Mouse (Mus musculus) hindbrain, embryonic 13.5 days (tissue): ENCODE measurements around the gene Wdr6. TPM values are rescaled to one million over a fixed set of nuclear protein-coding genes. Genes with fewer than 3 reads are reported as not detected.

Experiments
- ATAC-seq: fragments of 200-750 bp; cut with Nextera tagmentation; 2 replicates; pipeline ENCODE4 v1.8.0; 2017; ENCODE audit warnings: moderate TSS enrichment; ENCODE audit not compliant: low FRiP score
- H3K27ac ChIP-seq: fragments of 300-500 bp; sonication (generic); 2 replicates; pipeline ENCODE4 v1.5.1; 2015; ENCODE audit warnings: inconsistent platforms, mild to moderate bottlenecking, moderate library complexity
- H3K27me3 ChIP-seq: fragments of 300-500 bp; sonication (generic); 2 replicates; pipeline ENCODE4 v1.6.1; 2015; ENCODE audit warnings: mild to moderate bottlenecking, inconsistent platforms
- H3K36me3 ChIP-seq: fragments of 300-500 bp; sonication (generic); 2 replicates; pipeline ENCODE4 v1.6.1; 2015; ENCODE audit warnings: mild to moderate bottlenecking, inconsistent platforms
- H3K4me1 ChIP-seq: fragments of 300-500 bp; sonication (generic); replicated peaks from 2 replicates; pipeline ENCODE4 v1.6.1; 2015; ENCODE audit warnings: inconsistent platforms
- H3K4me2 ChIP-seq: fragments of 300-500 bp; sonication (generic); 2 replicates; pipeline ENCODE4 v1.6.1; 2015; ENCODE audit warnings: inconsistent platforms, mild to moderate bottlenecking, moderate library complexity
- H3K4me3 ChIP-seq: fragments of 300-500 bp; sonication (generic); 2 replicates; pipeline ENCODE4 v1.5.1; 2015; ENCODE audit warnings: mild to moderate bottlenecking, inconsistent platforms
- H3K9ac ChIP-seq: fragments of 300-500 bp; sonication (generic); 2 replicates; pipeline ENCODE4 v1.6.1; 2015; ENCODE audit warnings: mild to moderate bottlenecking, inconsistent platforms
- H3K9me3 ChIP-seq: fragments of 300-500 bp; sonication (generic); 2 replicates; pipeline ENCODE4 v1.6.1; 2016; ENCODE audit warnings: inconsistent platforms
- WGBS: fragments of 180-500 bp; shearing (Covaris S2); methylation state at CpG from one replicate; pipeline ENCODE4 v1.1.7; 2015; 5-methylcytosine and 5-hydroxymethylcytosine counted together
- polyA plus RNA-seq: library from polyadenylated mRNA; unstranded; fragments of >200 nt; fragmentation: Nextera tagmentation; extraction: Ambion mirVana; gene quantifications from 2 replicates; pipeline ENCODE4 v1.2.1, GENCODE M21; 2015

Wdr6 gene
- polyA plus RNA-seq, 1 experiment from 2014 or later: 280 TPM

- no peak overlapping the region for H3K4me2 ChIP-seq
- no peak overlapping the region for H3K4me3 ChIP-seq
- no peak overlapping the region; the same call in 1 of the 2 replicates for H3K9ac ChIP-seq
- no peaks in the 10 kb centered on the region for H3K9me3 ChIP-seq
- no peak overlapping the region for H3K27ac ChIP-seq
- H3K27me3 ChIP-seq: no peaks in the 10 kb centered on the region
- peaks cover 6% of the 10 kb centered on the region for H3K36me3 ChIP-seq
- ATAC-seq: no peak
- H3K4me1 ChIP-seq: peaks cover 44% of the 10 kb centered on the region
- 77% methylated on average over 4 of the region's 4 CpGs for WGBS
These were observed 12.9 kb upstream of the Wdr6 start for GRCm38 (mm10) chr9:108591462-108591861.

- Histone ChIP-seq H3K36me3 (peaks cover 6% of the 10 kb centered on the region), H3K4me2 (no peak overlapping the region), H3K4me1 (peaks cover 43% of the 10 kb centered on the region), H3K27ac (peak overlapping the region; percentile 99), H3K9me3 (no peaks in the 10 kb centered on the region), H3K27me3 (no peaks in the 10 kb centered on the region), H3K9ac (peak overlapping the region; percentile 3; the same call in 1 of the 2 replicates), H3K4me3 (no peak overlapping the region)
- ATAC-seq: no peak
- 73% methylated on average over 5 of the region's 5 CpGs for WGBS
These were observed 10.7 kb upstream of the Wdr6 start for GRCm38 (mm10) chr9:108589229-108589628.

- Histone ChIP-seq H3K27ac (peak overlapping the region; percentile 99), H3K36me3 (peaks cover 3% of the 10 kb centered on the region; the same call in 1 of the 2 replicates), H3K4me1 (peaks cover 43% of the 10 kb centered on the region), H3K9me3 (no peaks in the 10 kb centered on the region), H3K4me2 (peak overlapping the region; percentile 53), H3K27me3 (peaks cover 6% of the 10 kb centered on the region; the same call in 1 of the 2 replicates), H3K4me3 (peak overlapping the region; percentile 21), H3K9ac (peak overlapping the region; percentile 61)
- WGBS: 3% methylated on average over 14 of the region's 14 CpGs
- peak; percentile 98 for ATAC-seq
These were observed 9.1 kb upstream of the Wdr6 start for GRCm38 (mm10) chr9:108587571-108588180.

GRCm38 (mm10) chr9:108579344-108579690 is 778 bp upstream of the Wdr6 start:
- Histone ChIP-seq H3K9me3 (no peaks in the 10 kb centered on the region), H3K27ac (peak overlapping the region; percentile 98), H3K27me3 (peaks cover 35% of the 10 kb centered on the region), H3K4me1 (peaks cover 50% of the 10 kb centered on the region), H3K36me3 (peaks cover 42% of the 10 kb centered on the region), H3K9ac (peak overlapping the region; percentile 92), H3K4me3 (peak overlapping the region; percentile 75), H3K4me2 (peak overlapping the region; percentile 94)
- 78% methylated on average over 5 of the region's 5 CpGs for WGBS
- ATAC-seq: peak; percentile 4; the same call in 1 of the 2 replicates

- H3K4me2 ChIP-seq: peak overlapping the region; percentile 94
- H3K9ac ChIP-seq: peak overlapping the region; percentile 92
- H3K27ac ChIP-seq: peak overlapping the region; percentile 98
- H3K36me3 ChIP-seq: peaks cover 55% of the 10 kb centered on the region
- WGBS: under 1% methylated on average over 24 of the region's 24 CpGs
- H3K9me3 ChIP-seq: no peaks in the 10 kb centered on the region
- H3K4me1 ChIP-seq: peaks cover 62% of the 10 kb centered on the region
- peak overlapping the region; percentile 75 for H3K4me3 ChIP-seq
- H3K27me3 ChIP-seq: peaks cover 30% of the 10 kb centered on the region
- ATAC-seq: no peak; the same call in 1 of the 2 replicates
These were observed 500 bp downstream of the Wdr6 start for GRCm38 (mm10) chr9:108577934-108578544.

- peak overlapping the region; percentile 94 for H3K4me2 ChIP-seq
- H3K27ac ChIP-seq: peak overlapping the region; percentile 98; the same call in 1 of the 2 replicates
- H3K27me3 ChIP-seq: peaks cover 23% of the 10 kb centered on the region
- peaks cover 65% of the 10 kb centered on the region for H3K4me1 ChIP-seq
- no peak for ATAC-seq
- H3K9ac ChIP-seq: peak overlapping the region; percentile 92
- no peaks in the 10 kb centered on the region for H3K9me3 ChIP-seq
- H3K4me3 ChIP-seq: peak overlapping the region; percentile 75
- H3K36me3 ChIP-seq: peaks cover 56% of the 10 kb centered on the region
- WGBS: 51% methylated on average over 6 of the region's 6 CpGs
These were observed 1.5 kb downstream of the Wdr6 start for GRCm38 (mm10) chr9:108577025-108577424.

- peaks cover 60% of the 10 kb centered on the region for H3K36me3 ChIP-seq
These were observed 2.9 kb downstream of the Wdr6 start for GRCm38 (mm10) chr9:108575321-108576297.

GRCm38 (mm10) chr9:108574921-108575320 is 3.6 kb downstream of the Wdr6 start:
- Histone ChIP-seq H3K9ac (peak overlapping the region; percentile 59), H3K4me1 (peaks cover 76% of the 10 kb centered on the region), H3K4me2 (peak overlapping the region; percentile 94), H3K4me3 (peak overlapping the region; percentile 12), H3K9me3 (no peaks in the 10 kb centered on the region), H3K27ac (peak overlapping the region; percentile 53; the same call in 1 of the 2 replicates), H3K27me3 (peaks cover 3% of the 10 kb centered on the region; the same call in 1 of the 2 replicates), H3K36me3 (peaks cover 60% of the 10 kb centered on the region)
- WGBS: 82% methylated on average over 12 of the region's 12 CpGs
- ATAC-seq: no peak

More at GRCm38 (mm10) chr9:108575321-108576297, 2.9 kb downstream of the Wdr6 start:
- Histone ChIP-seq H3K4me3 (peak overlapping the region; percentile 75), H3K27ac (peak overlapping the region; percentile 53; the same call in 1 of the 2 replicates), H3K27me3 (peaks cover 9% of the 10 kb centered on the region; the same call in 1 of the 2 replicates), H3K9me3 (no peaks in the 10 kb centered on the region), H3K4me2 (peak overlapping the region; percentile 94), H3K9ac (peak overlapping the region; percentile 92), H3K4me1 (peaks cover 71% of the 10 kb centered on the region)
- WGBS: 86% methylated on average over 37 of the region's 37 CpGs
- no peak for ATAC-seq

GRCm38 (mm10) chr9:108573774-108574690 is 4.5 kb downstream of the Wdr6 start:
- 57% methylated on average over 26 of the region's 26 CpGs for WGBS
- Histone ChIP-seq H3K36me3 (peaks cover 60% of the 10 kb centered on the region), H3K27me3 (no peaks in the 10 kb centered on the region), H3K4me3 (no peak overlapping the region), H3K9ac (peak overlapping the region; percentile 59), H3K27ac (peak overlapping the region; percentile 48; the same call in 1 of the 2 replicates), H3K4me1 (peaks cover 74% of the 10 kb centered on the region), H3K9me3 (no peaks in the 10 kb centered on the region), H3K4me2 (peak overlapping the region; percentile 94; the same call in 1 of the 2 replicates)
- ATAC-seq: no peak

GRCm38 (mm10) chr9:108572321-108572720 is 6.2 kb downstream of the Wdr6 start:
- Histone ChIP-seq H3K4me3 (no peak overlapping the region), H3K27me3 (no peaks in the 10 kb centered on the region), H3K4me2 (no peak overlapping the region), H3K4me1 (peaks cover 81% of the 10 kb centered on the region), H3K9ac (no peak overlapping the region), H3K36me3 (peaks cover 60% of the 10 kb centered on the region), H3K9me3 (no peaks in the 10 kb centered on the region), H3K27ac (no peak overlapping the region)
- WGBS: 86% methylated on average over 10 of the region's 10 CpGs
- ATAC-seq: no peak

- H3K9ac ChIP-seq: no peak overlapping the region
- H3K4me2 ChIP-seq: no peak overlapping the region
- H3K27ac ChIP-seq: no peak overlapping the region
- no peaks in the 10 kb centered on the region for H3K27me3 ChIP-seq
- ATAC-seq: no peak
- no peaks in the 10 kb centered on the region for H3K9me3 ChIP-seq
- 96% methylated on average over 16 of the region's 16 CpGs for WGBS
- no peak overlapping the region for H3K4me3 ChIP-seq
- peaks cover 59% of the 10 kb centered on the region for H3K36me3 ChIP-seq
- H3K4me1 ChIP-seq: peaks cover 72% of the 10 kb centered on the region
These were observed 7.1 kb downstream of the Wdr6 start for GRCm38 (mm10) chr9:108571401-108571973.
